Mouse (Mus musculus): ENCODE results near the gene Brdt.

- TF ChIP-seq POLR2A (IDR thresholded peaks at IDR 0.05; ENCODE audit: borderline replicate concordance, extremely low read depth, low read depth, low read length): peak; percentile 80; the same call in 1 of the 2 replicates
- TF ChIP-seq CTCF (IDR thresholded peaks at IDR 0.05; ENCODE audit: insufficient read depth, low read length): peak; percentile 6; the same call in 1 of the 2 replicates
Measured at GRCm38 (mm10) chr5:107289234-107289764, 41.7 kb upstream of the Brdt start, which contains the start of gene Tgfbr3.

Measured in lung, adult 2 months (tissue).